Mouse (Mus musculus): ENCODE measurements around the gene Tyw1.

Gene Tyw1

GRCm38 (mm10) chr5:130264433-130265005 lies 9.1 kb downstream of the Tyw1 start:
- in situ Hi-C loops (cut with MboI, MseI): loop anchor here (5.0 kb wide), 1 partner anchor 593 kb away; no protein-coding TSS in a partner anchor

GRCm38 (mm10) chr5:130266651-130267050 lies 11.2 kb downstream of the Tyw1 start:
- in situ Hi-C loops (cut with MboI, MseI): loop anchor here (5.0 kb wide), 1 partner anchor 591 kb away; no protein-coding TSS in a partner anchor

- in situ Hi-C loops (cut with MboI, MseI): loop anchor here (5.0 kb wide), 1 partner anchor 590 kb away; no protein-coding TSS in a partner anchor
These were observed 11.9 kb downstream of the Tyw1 start for GRCm38 (mm10) chr5:130267316-130267715.

GRCm38 (mm10) chr5:130268976-130269375 lies 13.6 kb downstream of the Tyw1 start:
- in situ Hi-C loops (cut with MboI, MseI): loop anchor here (5.0 kb wide), 1 partner anchor 588 kb away; no protein-coding TSS in a partner anchor

GRCm38 (mm10) chr5:130272344-130272743 lies 16.9 kb downstream of the Tyw1 start:
- in situ Hi-C loops (cut with MboI, MseI): no loop called here

GRCm38 (mm10) chr5:130273046-130273445 lies 17.6 kb downstream of the Tyw1 start:
- in situ Hi-C loops (cut with MboI, MseI): no loop called here

DNA sequence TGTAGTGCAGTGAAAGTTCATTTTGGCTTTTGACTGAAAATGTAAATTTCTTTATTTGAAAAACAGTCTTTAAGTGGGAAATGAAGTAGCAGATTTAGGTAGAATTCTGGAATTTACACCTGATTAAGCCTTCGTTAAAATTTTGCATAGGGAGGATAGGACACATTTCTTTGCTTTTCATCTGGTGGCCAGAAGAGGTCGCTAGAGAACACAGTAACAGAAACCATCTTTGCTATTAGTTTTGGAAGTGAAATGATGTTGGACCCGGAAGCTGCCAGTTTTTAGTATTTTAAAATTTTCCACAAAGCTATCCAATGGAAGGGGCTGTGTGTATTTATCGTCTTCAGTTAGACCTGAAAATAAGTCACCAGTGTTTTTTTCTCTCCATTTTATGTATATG lies 20.1 kb downstream of the Tyw1 start:
- in situ Hi-C loops (cut with MboI, MseI): no loop called here

DNA sequence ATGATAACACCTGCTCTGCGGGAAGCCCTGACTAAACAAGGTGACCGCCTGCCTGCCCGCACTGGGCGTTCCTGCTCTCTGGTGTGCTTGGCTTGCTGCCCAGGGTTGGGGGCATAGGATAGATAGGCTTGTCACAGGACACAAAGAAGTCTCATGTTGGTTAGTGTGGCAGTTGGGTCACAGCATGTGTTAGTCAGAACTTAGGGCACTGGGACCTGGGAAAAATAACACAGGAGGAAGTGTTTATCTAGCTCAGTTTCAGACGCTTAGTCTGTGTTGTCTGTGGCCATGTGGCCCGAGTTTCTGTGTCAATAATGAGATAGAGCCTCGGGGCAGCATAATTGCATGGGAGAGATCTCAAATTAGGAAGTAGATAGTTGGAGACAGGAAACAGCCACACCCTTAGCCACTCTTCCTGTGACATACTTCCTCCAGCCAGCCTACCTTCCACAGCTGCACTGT lies 22.6 kb downstream of the Tyw1 start:
- in situ Hi-C loops (cut with MboI, MseI): no loop called here

- in situ Hi-C loops (cut with MboI, MseI): no loop called here
These were observed 27.8 kb downstream of the Tyw1 start for GRCm38 (mm10) chr5:130283079-130283732.

GRCm38 (mm10) chr5:130288106-130288505 lies 32.7 kb downstream of the Tyw1 start:
- in situ Hi-C loops (cut with MboI, MseI): no loop called here

DNA sequence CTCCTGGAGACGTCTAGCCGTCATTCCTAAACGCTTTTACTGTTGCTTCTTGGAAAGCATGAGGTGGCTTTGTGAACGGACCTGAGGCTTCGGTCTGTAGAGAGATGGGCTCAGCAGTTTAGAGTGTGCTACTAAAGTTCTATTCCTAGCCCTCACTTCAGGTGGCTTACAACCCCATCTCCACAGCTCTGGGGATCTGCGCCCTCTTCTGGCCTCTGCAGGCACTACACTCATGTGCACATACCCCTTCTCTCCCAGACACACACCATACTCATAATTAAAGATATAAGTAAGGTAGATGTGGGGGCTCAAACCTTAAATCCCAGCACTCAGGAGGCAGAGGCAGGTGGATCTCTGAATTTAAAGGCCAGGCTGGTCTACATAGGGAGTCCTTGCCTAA lies 34.8 kb downstream of the Tyw1 start:
- in situ Hi-C loops (cut with MboI, MseI): no loop called here

- in situ Hi-C loops (cut with MboI, MseI): no loop called here
These were observed 35.4 kb downstream of the Tyw1 start for GRCm38 (mm10) chr5:130290775-130291174.

- in situ Hi-C loops (cut with MboI, MseI): no loop called here
These were observed 37.6 kb downstream of the Tyw1 start for GRCm38 (mm10) chr5:130292976-130293375.

GRCm38 (mm10) chr5:130293941-130294340 lies 38.5 kb downstream of the Tyw1 start:
- in situ Hi-C loops (cut with MboI, MseI): no loop called here

DNA sequence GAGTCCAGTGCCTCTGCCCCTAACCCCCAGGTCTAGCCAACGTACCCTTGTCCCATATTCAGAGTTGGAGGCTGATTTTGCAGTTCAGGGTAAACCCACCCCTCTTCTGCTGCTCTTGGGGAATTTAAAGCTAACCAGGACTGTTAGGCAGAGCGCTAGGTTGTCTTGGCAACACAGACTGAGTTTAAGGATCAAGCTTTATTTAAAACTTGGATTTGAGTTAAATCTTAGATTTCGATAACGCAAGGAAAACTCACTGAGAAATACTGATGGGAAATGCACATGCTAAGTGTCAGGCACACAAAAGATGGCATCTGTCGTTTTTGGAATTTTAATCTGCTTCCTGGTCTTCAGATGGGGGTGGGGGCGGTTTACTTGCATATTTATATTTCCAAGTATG lies 39.2 kb downstream of the Tyw1 start:
- in situ Hi-C loops (cut with MboI, MseI): no loop called here

DNA sequence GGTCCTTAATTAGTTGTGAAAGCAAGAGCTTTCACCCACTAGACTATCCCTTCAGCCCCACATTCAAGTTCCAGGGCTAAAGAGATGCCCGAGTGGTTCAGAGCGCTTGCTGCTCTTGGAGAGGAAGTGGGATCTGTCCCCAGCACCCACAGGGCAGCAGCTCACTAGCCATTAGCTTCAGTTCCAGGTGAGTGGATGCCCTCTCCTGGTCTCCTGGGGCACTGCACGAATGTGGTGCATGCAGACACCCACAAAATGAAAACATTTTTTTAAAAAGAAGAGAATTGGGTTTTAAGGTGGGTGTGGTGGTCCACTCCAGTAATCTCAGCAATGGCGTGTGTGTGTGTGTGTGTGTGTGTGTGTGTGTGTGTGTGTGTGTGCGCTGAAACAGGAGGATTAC lies 40.7 kb downstream of the Tyw1 start:
- in situ Hi-C loops (cut with MboI, MseI): no loop called here

GRCm38 (mm10) chr5:130298831-130299460 lies 43.5 kb downstream of the Tyw1 start:
- in situ Hi-C loops (cut with MboI, MseI): no loop called here

DNA sequence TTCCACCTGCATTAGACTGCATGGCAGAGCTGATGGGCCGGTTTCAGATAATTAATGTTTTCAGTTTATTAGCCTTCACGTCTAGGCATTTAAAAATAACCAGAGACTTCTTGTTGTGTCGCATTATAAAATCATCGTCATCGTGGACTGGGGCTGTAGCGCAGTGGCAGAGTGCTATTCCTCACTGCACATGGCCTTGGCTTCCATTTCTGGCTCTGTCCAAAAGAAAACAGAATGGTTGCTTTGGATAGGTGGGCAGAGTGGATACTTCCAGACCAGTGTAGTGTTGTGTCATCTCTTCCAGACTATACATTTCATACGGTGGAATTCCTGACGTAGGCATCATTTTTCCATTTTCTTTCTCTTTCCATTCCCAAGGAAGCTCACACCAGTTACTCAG lies 44.1 kb downstream of the Tyw1 start:
- in situ Hi-C loops (cut with MboI, MseI): no loop called here

- in situ Hi-C loops (cut with MboI, MseI): no loop called here
These were observed 48.2 kb downstream of the Tyw1 start for GRCm38 (mm10) chr5:130303611-130304010.

DNA sequence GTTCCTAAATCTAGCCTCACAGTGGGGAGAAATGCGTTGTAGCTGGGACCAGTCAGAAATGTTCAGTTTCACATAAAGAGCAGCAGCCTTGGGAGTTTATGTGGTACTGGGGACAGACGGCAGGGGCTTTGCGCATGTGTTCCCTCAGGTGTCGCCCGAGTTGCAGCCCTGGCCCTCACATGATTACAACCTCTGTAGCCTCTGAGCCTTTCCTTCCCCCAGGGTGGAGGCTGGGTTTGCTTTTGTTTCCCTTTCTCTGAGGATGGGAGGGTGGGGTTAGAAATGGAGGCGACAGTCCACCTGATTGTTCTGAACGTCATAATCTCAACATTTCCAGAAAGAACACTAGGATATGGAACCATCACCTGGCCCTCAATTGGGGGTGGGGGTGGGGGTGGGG lies 52.5 kb downstream of the Tyw1 start:
- in situ Hi-C loops (cut with MboI, MseI): no loop called here

DNA sequence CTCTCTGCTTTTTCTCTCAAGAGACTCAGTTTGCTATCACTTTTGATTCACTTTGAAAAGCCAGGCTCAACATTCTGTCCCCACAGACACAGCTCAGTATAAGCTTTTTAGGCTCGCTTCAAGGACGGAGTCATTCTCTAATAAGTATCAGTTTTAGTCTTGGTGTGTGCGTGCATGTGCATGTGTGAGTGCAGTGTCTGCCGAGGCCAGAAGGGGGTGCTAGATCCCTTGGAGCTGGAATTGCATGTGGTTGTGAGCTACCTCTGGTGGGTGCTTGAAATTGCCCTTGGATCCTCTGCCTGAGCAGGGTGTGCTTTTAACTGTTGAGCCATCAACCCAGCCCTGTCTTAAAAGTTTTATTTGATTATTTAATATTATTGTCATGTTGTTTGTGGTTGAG lies 54.7 kb downstream of the Tyw1 start:
- in situ Hi-C loops (cut with MboI, MseI): no loop called here

GRCm38 (mm10) chr5:130310827-130311226 lies 55.4 kb downstream of the Tyw1 start:
- in situ Hi-C loops (cut with MboI, MseI): no loop called here

DNA sequence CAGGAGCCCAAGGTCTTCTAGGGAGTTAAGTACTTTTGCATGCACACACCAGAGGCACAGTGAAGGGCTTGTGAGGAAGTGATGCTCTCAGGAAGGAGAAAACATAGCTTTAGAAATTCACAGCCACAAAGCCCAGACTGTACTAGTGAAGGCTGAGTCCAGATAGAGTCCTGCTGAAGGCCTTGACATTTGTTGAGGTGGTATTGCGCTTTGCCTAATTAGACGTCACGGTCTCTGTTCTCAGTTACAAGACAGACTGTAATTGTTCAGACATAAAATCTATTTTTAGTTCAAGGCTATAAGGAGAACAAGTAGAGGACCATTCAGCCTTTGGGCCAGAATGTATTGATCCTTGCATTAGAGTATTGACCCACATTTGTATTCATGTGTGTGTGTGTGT lies 58.1 kb downstream of the Tyw1 start:
- in situ Hi-C loops (cut with MboI, MseI): no loop called here

Data from T-helper 1 cell (primary cell).